ENCODE assay signal across 9 mouse cellular contexts in genomic region chr2:21958802-21959201, GRCm38 (mm10).
DNase-seq lines count a peak whose midpoint lies in the region; ATAC-seq and TF ChIP-seq lines count a peak whose summit lies in the region.
"Had no signal": no experiment of that assay in that cellular context is flagged by ENCODE, and none has a peak within 500 bp of the region (broad histone marks: within the 10 kb centered on the region; RNA-seq: fewer than 3 reads in every experiment).

No protein-coding gene starts in this region.

- no peaks in the 10 kb centered on the region for H3K27me3 ChIP-seq in neural tube, embryonic 11.5 days (ENCODE audit: control insufficient read depth, insufficient read depth, low read length)
- no peaks in the 10 kb centered on the region for H3K27me3 ChIP-seq in liver, postnatal 0 days (ENCODE audit: insufficient read depth, low read length)

- intact Hi-C loops in gastrocnemius, adult 2 months (cut with DNase I), result loop anchor here (5.0 kb wide), 1 partner anchor 763 kb away; no protein-coding TSS in a partner anchor
- intact Hi-C loops in gastrocnemius, postnatal 36 days (cut with DNase I), result loop anchor here (5.0 kb wide), 1 partner anchor 763 kb away; no protein-coding TSS in a partner anchor

- H3K4me3 ChIP-seq in gastrocnemius, adult 2 months, result peak overlapping the region; percentile 43
- no peak overlapping the region for H3K4me3 ChIP-seq in neural tube, embryonic 11.5 days (ENCODE audit: low read depth, low read length)
- H3K4me3 ChIP-seq in liver, postnatal 0 days (ENCODE audit: low read depth, low read length), result no peak overlapping the region

- ATAC-seq in neural tube, embryonic 11.5 days (ENCODE audit: insufficient read depth, low FRiP score, low TSS enrichment), result 0 out of 2 replicates have a peak, but pooled peaks have one; percentile 18
- ATAC-seq in liver, postnatal 0 days, result no peak

- H3K9me3 ChIP-seq in neural tube, embryonic 11.5 days (ENCODE audit: control insufficient read depth, low read length), result no peaks in the 10 kb centered on the region
- H3K9me3 ChIP-seq in liver, postnatal 0 days (ENCODE audit: low read length), result no peaks in the 10 kb centered on the region

- no peak for TF ChIP-seq EP300 in liver, postnatal 0 days (IDR thresholded peaks at IDR 0.05; ENCODE audit: low read depth)

- peaks cover 3% of the 10 kb centered on the region for H3K4me1 ChIP-seq in neural tube, embryonic 11.5 days (ENCODE audit: control insufficient read depth, insufficient read depth, low read length)
- 0 out of 2 replicates have a peak, but pooled peaks cover 2% of the 10 kb centered on the region for H3K4me1 ChIP-seq in liver, postnatal 0 days (ENCODE audit: insufficient read depth)

- H3K36me3 ChIP-seq in neural tube, embryonic 11.5 days (ENCODE audit: control insufficient read depth, insufficient read depth, low read length), result no peaks in the 10 kb centered on the region
- H3K36me3 ChIP-seq in liver, postnatal 0 days (replicated peaks; ENCODE audit: insufficient read depth, low read length), result no peaks in the 10 kb centered on the region

- no peak overlapping the region for H3K9ac ChIP-seq in neural tube, embryonic 11.5 days (ENCODE audit: low read length)
- H3K9ac ChIP-seq in liver, postnatal 0 days (replicated peaks), result no peak overlapping the region

- TF ChIP-seq CTCF in gastrocnemius, adult 2 months (IDR thresholded peaks at IDR 0.05), result no peak
- no peak for TF ChIP-seq CTCF in liver, postnatal 0 days (IDR thresholded peaks at IDR 0.05; ENCODE audit: low read depth)

- no peak overlapping the region for H3K27ac ChIP-seq in gastrocnemius, adult 2 months
- H3K27ac ChIP-seq in neural tube, embryonic 11.5 days (ENCODE audit: low read depth, low read length), result no peak overlapping the region
- H3K27ac ChIP-seq in liver, postnatal 0 days (ENCODE audit: low read depth), result no peak overlapping the region
- H3K27ac ChIP-seq: macrophage had no signal

- 63% methylated on average over 3 of the region's 3 CpGs for WGBS in neural tube, embryonic 11.5 days
- 60% methylated on average over 3 of the region's 3 CpGs for WGBS in liver, postnatal 0 days (ENCODE audit: insufficient replicate concordance)

- no peak for DNase-seq in gastrocnemius, adult 2 months
- no peak for DNase-seq in gastrocnemius, postnatal 4 days (ENCODE audit: low spot score in 2 of 2)
- DNase-seq in neural tube, embryonic 11.5 days (ENCODE audit: low spot score), result no peak
- DNase-seq in neural tube, embryonic 10.5 days (ENCODE audit: extremely low spot score, low spot score), result no peak
- no peak for DNase-seq in liver, postnatal 0 days
- DNase-seq in ovary, postnatal 14 days (ENCODE audit: low spot score), result no peak
- DNase-seq in gastrocnemius, postnatal 36 days, result no peak
- DNase-seq in gastrocnemius, adult 18-20 months (ENCODE audit: low spot score), result no peak

- H3K4me2 ChIP-seq in neural tube, embryonic 11.5 days (ENCODE audit: low read depth), result no peak overlapping the region
- 0 out of 2 replicates have a peak overlapping the region, but pooled peaks have one; percentile 42 for H3K4me2 ChIP-seq in liver, postnatal 0 days (ENCODE audit: low read depth, low read length)
